Mouse (Mus musculus) cerebral cortex, adult 2 months (tissue): ENCODE data around the gene Peak1.

Experiments used
- WGBS: fragments of 180-500 bp; shearing (Covaris S2); methylation state at CpG from one replicate; pipeline ENCODE4 v1.1.7; 2018; 5-methylcytosine and 5-hydroxymethylcytosine counted together

Gene Peak1

DNA sequence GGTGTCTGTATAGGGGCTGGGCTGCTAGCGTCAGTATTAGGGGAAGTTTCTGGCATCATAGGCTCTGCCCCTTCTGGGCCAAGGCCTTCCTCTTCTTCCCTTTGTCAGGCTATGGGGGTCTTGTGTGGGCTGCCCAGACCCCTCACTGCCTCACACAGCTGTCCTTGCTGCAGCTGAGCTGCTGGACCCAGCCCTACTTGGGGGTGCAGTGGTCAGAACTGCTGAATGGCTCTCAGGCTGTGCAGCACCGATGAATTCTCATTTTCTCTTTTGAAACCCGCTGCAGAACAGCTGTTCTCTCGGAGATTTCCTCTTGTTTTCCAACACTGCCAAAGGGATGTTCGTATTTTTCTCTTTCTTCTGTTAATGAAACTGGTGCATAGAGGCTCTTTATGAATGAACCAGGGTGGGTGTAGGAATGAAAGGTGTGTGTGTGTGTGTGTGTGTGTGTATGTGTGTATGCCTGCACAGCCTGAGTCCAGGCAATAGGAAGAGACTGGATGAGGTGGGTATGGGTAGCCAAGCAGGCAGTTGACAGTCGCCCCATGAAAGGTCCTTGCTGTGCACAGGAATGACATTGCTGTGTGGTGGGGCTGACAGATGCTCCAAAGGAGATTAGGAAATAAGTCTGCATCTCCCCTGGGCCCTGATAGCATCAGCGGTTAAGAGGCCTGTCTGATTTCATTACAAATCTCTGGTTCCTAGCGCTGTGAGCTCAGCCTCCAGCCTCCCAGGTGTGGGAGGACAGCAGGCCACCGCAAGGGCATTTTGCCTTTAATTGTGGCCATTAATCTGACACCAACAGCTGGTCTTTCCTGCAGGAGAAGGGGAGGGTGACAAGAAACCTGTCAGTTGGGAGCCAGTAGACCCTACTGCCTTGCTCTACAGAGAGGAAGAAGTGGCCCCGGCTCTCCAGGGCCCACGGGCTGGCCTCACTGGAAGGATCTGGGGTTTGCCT is 226.1 kb downstream of the Peak1 start:
- 75% methylated on average over 11 of the region's 11 CpGs for WGBS

DNA sequence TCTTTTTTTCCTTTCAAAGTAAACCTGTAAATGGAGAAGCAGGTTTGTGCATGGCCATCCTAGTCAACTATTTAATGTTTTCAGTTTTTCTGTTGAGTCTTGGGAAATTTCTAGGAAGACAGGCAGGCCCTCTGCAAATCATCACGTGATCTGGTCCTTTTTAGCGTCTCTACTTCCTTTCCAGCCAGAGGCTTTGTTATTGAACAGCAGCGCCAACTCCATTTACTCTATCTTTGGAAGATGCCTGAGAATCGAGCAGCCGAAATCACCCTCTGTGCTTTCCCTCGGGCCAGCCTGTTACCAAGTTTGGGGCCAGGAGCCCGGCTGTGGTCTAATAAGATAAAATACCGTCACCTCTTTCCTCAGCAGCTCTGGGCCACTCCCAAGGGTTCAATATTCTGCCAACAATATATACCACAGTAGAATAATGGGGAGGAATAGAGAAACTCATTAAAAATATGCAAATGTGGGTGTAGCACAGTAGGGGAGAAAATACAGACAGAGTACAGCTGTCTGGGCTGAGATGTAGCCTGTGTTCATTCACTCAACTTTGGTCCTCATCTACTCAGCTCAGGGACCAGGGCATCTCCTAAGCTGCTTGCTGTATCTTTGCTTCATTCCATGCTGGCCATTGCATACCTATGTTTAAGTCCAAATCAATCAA is 237.6 kb downstream of the Peak1 start:
- WGBS, result 46% methylated on average over 8 of the region's 8 CpGs

DNA sequence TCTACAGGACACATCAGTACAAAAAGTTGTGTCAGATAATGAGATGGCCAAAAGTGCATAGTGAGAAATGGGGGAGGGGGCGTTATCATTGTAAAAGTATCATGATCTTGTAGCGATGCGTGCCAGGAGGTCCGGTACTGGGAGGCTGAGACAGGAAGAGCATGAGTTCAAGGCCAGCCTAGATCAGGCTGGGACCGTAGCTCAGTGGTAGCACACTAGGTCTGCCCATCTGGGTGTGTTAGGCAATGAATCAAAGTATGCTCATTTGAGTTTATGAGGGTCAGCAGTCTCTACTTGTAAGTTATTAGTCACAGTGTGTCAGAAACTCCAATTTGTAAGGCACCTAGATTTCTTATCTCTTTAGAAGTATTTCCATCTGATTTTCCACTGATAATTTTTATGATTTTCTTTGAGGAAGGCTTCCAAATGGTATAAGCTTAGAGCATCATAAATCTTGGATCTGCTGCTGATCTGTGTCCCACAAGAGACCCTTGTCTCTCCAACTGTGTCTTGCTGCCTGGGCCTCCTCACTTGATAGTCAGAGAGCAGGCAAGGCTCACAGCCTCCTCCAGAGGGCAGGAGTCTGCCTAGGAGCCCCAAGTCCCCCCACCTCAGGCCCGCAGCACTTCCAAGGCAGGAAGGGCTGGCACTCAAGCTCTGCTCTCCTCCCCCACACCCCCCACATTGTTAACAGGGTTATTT is 238.3 kb downstream of the Peak1 start:
- WGBS, result 86% methylated on average over 6 of the region's 6 CpGs

GRCm38 (mm10) chr9:56177354-56177753 is 240.5 kb downstream of the Peak1 start:
- WGBS, result 63% methylated on average over 4 of the region's 4 CpGs

DNA sequence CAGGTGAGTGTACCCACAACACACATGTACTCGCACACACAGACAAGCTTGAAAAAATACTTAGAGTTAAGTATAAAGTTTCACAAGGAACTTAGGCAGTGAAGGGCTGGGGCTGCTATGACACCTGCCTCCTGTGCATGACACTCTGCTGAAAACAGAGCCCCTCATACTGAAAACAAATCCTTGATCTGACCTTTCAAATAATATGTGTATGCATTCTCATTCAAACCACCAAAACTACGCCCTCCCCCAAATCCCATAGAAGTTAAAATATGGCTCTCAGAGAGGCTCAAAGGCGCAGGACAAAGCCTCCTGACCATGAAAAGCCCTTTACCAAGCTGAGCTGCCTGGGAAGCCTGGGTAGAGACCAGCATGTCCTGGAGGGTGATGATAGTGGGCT is 242.6 kb downstream of the Peak1 start:
- WGBS, result 97% methylated on average over 3 of the region's 3 CpGs

GRCm38 (mm10) chr9:56167690-56168089 is 250.2 kb downstream of the Peak1 start:
- WGBS, result 48% methylated on average over 6 of the region's 6 CpGs

GRCm38 (mm10) chr9:56166161-56166560 is 251.7 kb downstream of the Peak1 start:
- WGBS, result 65% methylated on average over 5 of the region's 5 CpGs

DNA sequence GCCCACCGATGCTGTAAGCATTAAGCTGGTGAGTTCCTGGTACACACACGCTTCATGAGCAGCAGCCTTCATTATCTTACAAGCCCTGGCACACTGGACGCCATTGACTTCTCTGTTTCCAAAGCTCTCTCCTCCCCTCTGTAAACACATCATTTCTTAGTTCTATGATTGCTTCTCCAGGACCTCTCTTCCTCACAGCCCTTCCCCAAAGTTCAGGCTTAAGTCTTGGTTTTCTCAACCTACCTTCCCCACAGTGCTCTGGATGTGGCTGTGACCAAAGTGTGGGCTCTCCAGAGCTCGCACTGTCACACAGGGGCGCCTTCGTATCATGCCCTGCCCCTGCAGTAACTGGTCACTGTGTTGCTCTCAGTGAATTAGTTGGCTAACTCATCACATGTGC is 252.5 kb downstream of the Peak1 start, which contains the start of gene Tspan3:
Tspan3 (minus strand) TSS at position 101 of the 400 bp plus-strand sequence.
- 90% methylated on average over 6 of the region's 6 CpGs for WGBS

DNA sequence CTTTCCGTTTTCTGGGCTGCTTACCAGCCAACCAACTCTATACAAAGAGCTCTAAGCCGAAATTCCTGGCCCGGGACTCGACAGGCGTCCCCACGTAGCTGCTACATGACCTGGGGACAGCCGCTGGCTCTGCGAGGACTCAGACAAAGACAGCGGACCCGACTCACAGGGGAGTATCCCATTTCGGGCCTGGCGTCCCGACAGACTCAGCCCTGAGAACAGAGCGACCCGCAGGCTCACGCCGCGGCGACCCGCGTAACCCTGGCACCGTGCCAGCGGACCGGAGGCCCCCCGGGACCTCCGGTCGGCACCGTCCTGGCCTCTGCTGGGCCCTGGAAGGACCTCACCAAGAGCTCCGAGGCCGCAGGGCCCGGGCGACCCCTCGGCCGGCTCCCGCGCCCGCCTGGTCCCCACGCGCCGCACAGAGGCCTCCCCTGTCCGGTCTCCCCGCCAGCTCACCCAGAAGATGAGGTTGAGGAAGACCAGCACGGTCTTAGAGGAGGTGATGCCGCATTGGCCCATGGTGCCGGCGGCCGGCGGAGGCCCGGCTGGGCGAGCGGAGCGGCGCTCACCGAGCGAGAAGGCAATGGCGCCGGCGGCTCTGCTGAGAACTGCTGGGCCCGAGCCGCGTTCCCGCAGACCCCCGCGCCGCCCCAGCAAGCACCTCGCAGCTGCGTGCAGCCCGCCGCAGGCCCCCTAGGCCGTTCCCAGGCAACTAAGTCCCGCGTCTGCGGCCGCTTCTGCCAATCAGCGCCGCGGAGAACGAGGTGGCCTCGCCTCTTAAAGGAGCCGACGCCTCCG is 257.3 kb downstream of the Peak1 start:
- under 1% methylated on average over 82 of the region's 82 CpGs for WGBS

- WGBS, result 2% methylated on average over 2 of the region's 2 CpGs
Observed at GRCm38 (mm10) chr9:56159456-56159855, 258.4 kb downstream of the Peak1 start.

DNA sequence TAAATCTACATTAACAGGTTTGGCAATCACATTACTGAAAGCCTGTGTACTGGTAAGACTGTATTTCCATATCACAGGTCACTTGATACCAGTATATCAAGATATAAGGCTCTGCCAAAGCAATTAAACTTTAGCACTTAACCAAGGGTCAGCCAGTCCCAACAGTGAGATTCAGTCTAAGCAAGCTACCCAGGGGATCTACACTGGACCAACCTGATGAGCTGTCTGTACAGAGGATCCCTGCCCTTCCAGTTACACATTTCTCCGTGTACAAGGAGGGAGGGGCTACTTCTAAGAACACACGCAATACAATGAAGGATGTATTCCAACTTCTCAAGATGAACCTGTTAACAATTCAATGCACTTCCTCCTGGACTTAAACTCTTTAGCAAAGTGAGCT is 259.8 kb downstream of the Peak1 start:
- WGBS, result 43% methylated on average over 2 of the region's 2 CpGs

GRCm38 (mm10) chr9:56154572-56154971 is 263.3 kb downstream of the Peak1 start:
- WGBS, result 81% methylated on average over 5 of the region's 5 CpGs

DNA sequence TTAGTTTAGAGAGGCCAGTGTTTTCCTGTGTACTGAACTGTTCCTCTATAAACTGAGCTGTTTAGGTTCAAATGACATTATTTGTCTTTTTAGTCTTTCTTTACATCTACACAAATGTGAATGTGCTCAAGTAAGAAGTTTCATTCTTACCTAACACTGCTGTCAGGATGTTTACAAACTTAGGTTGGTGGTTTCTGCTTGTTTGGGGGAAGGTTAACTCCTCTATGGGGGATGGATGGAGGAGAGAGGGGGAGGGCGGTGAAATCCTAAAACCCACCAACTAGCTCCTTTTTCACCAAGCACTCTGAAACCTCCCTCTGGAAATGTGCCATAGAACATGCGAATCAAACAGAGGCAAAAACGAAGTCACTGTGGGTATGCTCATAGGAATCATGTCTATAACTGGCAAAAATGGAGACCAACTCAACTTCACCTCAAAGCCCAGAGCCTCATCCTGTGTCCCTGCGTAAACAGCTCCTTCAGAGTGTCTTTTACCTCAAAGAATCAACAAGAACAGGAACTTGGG is 265.3 kb downstream of the Peak1 start:
- 42% methylated on average over 4 of the region's 4 CpGs for WGBS

GRCm38 (mm10) chr9:56151745-56152481 is 266.0 kb downstream of the Peak1 start:
- WGBS, result 15% methylated on average over 7 of the region's 7 CpGs
